Mouse (Mus musculus) kidney, postnatal 36 days (tissue): ENCODE results near the gene Mov10l1.
A peak's percentile ranks its signal among the peaks of the same experiment; 100 is the strongest.

Source experiments
- DNase-seq, 2 experiments: peaks; one replicate each; pipeline ENCODE4 v3.0.0; 2021 to 2022; ENCODE audit warnings: mixed read lengths in 2 of 2

Mov10l1 gene

DNA sequence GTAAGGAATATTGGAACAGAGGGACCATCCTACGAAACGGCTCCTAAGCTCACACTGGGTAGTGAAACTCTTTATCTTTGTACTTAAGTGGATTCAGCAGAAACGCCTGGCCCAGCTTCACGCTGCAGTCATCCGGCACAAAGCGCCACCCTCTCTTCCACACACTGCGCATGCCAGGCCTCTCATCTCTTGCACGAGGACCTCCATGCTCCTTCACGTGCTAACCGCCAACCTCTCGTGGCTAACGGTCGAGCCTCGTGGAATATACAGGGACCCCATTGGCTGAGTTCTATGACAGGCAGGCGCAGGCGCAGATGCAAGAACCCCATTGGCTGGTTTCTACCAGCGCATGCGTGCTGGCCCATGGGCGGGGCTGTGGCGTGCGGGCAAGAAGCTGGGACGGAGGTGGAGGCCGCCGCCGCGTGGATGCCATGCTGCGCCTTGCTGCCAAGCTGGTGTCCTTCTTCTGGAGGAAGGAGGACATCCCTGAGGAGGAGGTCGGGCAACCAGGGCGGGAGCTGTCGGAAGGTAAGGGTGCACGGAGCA lies at the start of gene Mov10l1:
Gene Mov10l1, plus strand, starts transcription at position 376 of the 546 bp plus-strand sequence.
- no peak for DNase-seq

- DNase-seq: peak in 1 of 2 experiments; percentile 22
Measured at GRCm38 (mm10) chr15:88934141-88934540, 48.6 kb upstream of the Mov10l1 start.

- no peak for DNase-seq
Measured at GRCm38 (mm10) chr15:88936619-88937290, 46.0 kb upstream of the Mov10l1 start.

DNA sequence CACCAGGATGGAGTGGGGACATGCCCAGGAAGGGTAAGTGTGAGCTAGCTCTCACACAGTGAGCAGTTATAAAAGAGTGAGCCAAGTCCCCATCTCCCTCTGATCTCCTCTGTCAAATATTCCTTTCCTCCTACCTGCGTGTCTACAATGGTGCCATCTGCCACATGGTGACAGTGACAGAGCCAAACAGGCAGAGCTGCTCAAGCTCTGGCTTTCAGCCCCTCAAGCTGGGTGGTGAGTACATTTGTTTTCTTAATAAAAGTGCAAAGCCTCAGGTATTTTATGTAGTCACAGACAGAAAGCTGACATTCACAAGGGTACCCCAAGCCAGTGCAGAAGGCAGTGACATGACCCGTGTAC lies 45.4 kb upstream of the Mov10l1 start:
- no peak for DNase-seq

DNA sequence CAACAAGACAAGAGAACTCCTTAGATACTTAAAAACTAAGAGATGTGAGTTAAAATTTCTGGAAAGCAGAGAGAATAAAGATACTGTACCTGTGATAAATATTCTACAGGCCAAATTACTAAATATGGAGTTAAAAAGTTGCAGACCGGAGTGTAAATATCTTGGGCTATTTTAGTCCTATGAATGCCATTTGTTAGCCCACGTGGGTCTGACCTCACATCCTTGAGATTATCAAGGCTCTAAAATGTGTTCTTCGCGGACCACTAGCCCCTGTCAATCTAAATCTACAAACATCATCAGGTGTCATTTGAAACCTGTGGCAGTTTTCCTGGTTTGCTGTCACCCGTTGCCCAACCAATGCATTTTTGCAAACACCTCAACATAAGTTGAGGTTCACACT lies 39.9 kb upstream of the Mov10l1 start:
- DNase-seq: no peak

- no peak for DNase-seq
Measured at GRCm38 (mm10) chr15:88943896-88944551, 38.7 kb upstream of the Mov10l1 start.

GRCm38 (mm10) chr15:88946851-88947250 lies 35.9 kb upstream of the Mov10l1 start:
- peak; percentile 52 to 56 for DNase-seq

- no peak for DNase-seq
Measured at GRCm38 (mm10) chr15:88951246-88951645, 31.5 kb upstream of the Mov10l1 start.

DNA sequence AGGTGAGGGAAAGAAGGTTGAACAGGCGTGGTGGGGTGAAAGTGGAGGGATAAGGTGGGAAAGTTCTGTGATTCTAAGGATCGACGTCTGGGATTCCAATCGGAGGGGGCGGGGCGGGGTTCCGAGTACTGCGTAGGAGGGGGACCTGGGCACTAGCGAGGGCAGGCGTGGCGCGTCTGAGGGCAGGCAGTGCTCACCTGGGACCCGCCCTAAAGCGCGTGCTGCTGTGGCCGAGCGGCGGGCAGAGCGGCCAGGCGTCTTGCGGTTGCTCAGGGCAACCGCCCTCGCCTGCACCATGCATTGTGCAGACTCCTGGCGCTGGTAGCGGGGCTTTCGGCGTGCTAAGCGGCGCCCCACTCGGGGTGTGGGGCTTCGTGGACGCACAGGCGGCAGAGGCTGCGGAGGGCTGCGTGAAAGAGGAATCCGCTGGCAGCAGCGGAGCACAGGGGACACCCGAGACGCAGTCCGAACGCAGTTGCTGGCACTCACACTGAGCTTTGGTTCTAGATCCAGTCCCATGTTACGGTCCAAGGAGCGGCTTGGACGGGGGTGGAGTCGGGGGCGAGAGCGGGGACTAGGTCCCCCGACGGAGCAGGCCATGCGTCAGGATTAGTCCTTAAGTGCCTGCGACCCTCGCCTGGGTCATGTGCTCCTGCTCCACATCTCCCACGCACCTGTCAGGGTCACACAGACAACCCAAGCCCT lies 28.2 kb upstream of the Mov10l1 start, which contains the start of gene Ttll8:
Gene Ttll8, minus strand, starts transcription at position 51 of the 705 bp plus-strand sequence.
- peak; percentile 28 to 60 for DNase-seq

DNA sequence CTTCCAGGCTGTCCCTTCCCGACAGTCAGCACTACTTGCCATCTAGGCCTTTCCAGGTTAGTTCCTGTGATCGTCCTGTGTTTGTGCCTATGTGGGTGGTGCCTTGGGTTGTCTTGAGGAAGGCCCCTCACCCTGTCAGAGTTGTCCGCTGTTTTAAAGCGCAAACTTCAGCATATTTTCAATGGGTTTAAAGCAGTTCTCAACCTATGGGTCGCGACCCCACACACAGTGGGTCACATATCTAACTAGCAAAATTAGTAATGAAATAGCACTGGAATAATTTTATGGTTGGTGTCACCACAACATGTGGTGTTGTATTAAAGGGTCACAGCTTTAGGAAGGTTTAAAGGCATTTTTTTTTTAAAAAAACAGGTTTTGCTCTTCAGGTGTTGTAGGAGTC lies 27.4 kb upstream of the Mov10l1 start:
- DNase-seq: no peak

GRCm38 (mm10) chr15:88957522-88957921 lies 25.2 kb upstream of the Mov10l1 start:
- DNase-seq: no peak

DNA sequence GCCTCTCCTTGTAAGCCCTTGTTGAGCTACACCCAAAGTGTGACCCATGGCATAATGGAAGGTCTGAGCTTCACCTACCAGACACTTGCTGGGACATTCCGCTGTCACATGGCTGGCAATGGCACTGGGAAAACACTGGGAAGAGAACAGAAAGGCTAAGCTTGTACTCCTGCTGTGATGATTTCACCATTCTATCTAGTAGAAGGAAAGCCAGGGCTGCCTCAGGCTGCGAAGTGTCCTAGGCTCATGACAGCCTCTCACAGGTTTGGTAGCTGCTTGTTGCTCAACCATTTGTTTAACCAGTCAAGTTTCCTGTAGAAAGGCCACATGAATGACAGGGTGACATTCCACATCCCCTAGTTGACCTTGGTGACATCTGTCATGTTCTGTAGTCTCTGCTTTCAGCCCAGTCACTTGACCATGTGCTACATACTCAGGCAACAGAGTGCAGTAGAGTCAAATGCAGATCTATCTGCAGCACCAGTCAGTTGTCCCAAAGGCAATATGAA lies 18.6 kb upstream of the Mov10l1 start:
- DNase-seq: no peak

DNA sequence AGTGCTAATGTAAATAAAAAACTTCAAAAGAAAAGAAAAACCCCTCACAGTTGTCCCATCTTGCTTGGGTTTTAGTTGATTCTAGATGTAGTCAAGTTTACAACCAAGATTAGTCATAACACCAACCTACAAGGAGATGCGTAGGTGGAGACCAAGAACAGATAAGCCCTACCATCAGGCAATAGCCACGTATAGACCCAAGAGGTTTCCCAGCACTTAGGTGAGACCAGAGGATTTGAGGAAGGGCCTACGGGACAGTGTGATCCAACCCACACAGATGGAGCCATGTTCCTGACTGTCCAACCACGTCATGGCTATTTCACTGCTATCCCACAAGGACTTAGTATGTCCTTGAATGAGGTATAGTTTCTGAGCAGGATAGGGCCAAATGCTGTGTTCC lies 10.4 kb upstream of the Mov10l1 start:
- DNase-seq: no peak

DNA sequence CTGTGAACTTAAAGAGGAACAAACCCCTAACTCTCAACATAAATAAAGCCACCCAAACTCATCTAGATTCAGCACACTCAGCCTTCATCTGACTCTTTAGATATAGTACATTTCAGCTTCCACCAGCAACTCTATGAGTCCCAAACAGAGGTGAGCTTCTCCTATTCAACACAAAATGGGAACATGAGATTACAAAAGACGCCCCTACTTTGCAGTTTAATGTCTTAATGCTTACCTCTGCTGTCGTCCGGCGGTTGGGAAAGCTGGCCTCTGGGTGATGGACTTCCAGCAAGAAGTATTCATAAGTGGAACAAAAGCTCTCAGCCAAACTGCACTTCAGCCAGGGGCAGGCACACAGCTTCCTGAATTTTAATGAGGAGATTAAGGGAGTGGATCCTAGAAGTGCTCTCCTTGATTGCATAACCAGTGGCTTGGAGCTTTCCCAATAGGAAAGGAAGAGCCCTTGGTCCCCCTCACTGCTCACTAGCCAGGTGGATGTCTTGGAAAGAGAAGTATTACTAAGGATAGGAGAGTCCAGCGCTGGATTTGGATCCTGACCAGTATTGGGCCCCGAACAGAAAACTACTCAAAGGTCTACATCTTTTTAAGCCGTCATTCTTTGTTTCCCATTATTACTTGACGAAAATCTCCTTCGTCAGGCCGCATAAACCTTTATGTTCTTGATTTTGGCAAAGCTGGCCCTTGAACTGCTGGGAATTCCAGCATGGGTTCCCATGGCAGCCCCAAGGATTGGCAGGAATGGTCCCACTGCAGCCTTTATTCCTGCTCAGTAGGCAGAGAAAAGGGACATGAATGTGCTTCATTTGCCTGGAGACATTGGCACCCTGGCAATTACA lies 4.2 kb upstream of the Mov10l1 start, which contains the start of gene Mlc1:
Gene Mlc1, minus strand, starts transcription at position 727 of the 857 bp plus-strand sequence.
- no peak for DNase-seq

- no peak for DNase-seq
Measured at GRCm38 (mm10) chr15:88979138-88979446, 3.6 kb upstream of the Mov10l1 start.

DNA sequence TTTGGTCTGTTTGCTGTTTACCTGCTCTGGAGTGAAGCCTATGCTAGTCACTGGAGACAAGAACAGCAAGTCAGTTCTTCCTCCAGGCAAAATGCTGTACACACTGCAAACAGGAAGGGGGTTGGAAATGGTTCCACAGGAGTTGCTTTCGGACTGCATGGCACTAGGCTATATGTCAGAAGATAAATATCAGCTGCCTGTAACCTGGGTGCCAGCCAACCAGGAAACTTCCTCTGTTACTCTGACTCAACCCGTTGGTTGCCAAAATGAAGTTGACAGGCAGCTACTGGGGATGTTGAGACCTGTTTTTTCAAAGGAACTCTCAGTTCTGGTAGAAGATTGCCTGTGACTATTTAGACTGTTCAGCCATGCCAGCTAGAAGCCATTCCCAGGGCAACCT lies 6.5 kb downstream of the Mov10l1 start:
- DNase-seq: peak; percentile 5 to 14

- no peak for DNase-seq
Measured at GRCm38 (mm10) chr15:88998636-88999035, 15.9 kb downstream of the Mov10l1 start.

DNA sequence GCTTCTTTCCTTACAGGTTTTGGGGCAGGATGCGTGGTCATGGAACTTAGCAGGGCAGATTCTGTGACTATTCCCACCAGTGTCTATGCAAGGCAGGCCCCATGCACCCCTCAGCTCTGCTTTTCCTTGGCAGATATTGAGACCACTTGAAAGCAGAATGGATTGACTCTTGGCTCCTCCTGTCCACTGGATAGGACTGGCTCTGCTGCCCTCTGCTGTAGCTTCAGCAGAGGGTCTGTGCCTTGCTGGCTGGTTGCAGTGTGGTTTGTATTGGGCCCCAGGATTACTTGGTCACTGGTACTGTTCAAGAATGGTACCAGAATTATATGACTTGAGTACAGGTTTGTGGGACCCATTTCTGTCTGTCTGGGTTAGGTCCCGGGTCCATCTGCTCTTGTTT lies 16.4 kb downstream of the Mov10l1 start:
- DNase-seq: peak; percentile 2 to 26

- DNase-seq: no peak
Measured at GRCm38 (mm10) chr15:89000367-89000766, 17.7 kb downstream of the Mov10l1 start.

GRCm38 (mm10) chr15:89001245-89001644 lies 18.5 kb downstream of the Mov10l1 start:
- DNase-seq: no peak

GRCm38 (mm10) chr15:89007002-89007401 lies 24.3 kb downstream of the Mov10l1 start:
- no peak for DNase-seq

DNA sequence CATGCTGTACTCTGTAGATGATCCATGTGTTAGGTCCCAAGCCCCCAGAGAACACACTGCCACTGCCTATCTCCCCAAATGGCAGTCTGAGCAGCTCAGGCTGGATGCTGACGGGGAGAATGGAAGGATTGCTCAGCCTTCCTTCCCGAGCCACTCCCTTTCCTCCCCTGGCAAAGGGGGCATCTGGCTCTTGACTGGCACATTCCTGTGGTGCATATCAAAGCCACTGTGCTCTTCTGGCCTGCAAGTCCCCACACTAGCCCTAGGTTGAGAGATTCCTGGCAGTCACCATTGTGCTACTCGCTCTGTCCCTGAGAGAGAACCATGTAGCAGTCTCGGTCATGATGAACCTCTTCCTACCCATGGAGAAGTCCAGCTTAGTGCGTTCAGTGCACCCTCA lies 25.1 kb downstream of the Mov10l1 start:
- DNase-seq: no peak
